Mouse (Mus musculus): ENCODE results near the gene Cstad. TPM values are rescaled to one million over a fixed set of nuclear protein-coding genes. Genes with fewer than 3 reads are reported as not detected.

Cstad gene
- total and polyA plus RNA-seq, 3 experiments, result not detected

DNA sequence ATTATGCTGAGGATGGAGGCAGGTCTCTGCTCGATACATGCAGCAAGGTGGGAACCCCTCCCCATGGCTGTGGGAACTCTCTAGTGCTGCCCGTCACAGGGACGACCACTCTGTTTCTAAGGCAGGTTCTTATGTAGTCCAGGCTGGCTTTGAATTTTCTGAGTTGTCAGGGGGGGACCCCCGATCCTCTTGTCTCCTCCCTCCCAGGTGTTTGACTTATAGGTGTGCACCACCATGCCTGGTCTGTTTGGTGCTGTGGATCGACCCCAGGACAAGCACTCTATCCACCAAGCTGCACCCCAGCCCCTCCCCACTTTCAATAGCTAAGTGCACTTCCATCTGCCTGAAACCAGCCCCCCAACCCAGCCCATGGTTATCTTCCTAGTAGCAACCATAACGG, 1.9 kb upstream of the Cstad start:
- Histone ChIP-seq H3K4me3 (ENCODE audit: control insufficient read depth in 1 of 2, insufficient read depth in 1 of 2, low read depth in 2 of 2, low read length in 2 of 2) (no peak overlapping the region), H3K4me1 (ENCODE audit: control insufficient read depth in 1 of 2, insufficient read depth in 2 of 2, low read length in 2 of 2) (peaks cover 5 to 11% of the 10 kb centered on the region in 2 experiments), H3K9ac (ENCODE audit: control insufficient read depth, low read depth, low read length, poor library complexity, severe bottlenecking) (no peak overlapping the region), H3K9me3 (replicated peaks; ENCODE audit: insufficient read depth, low read length) (no peaks in the 10 kb centered on the region), H3K27me3 (ENCODE audit: control insufficient read depth in 1 of 2, insufficient read depth in 2 of 2, low read length in 2 of 2) (no peaks in the 10 kb centered on the region), H3K27ac (ENCODE audit: control insufficient read depth, low read depth, low read length) (no peak overlapping the region), H3K79me2 (ENCODE audit: control insufficient read depth, insufficient read depth, low read length, poor library complexity) (no peaks in the 10 kb centered on the region), H3K36me3 (ENCODE audit: control insufficient read depth in 1 of 2, insufficient read depth in 2 of 2, low read length in 2 of 2) (peaks cover 0 to 11% of the 10 kb centered on the region in 2 experiments; a peak in 2 of 4 replicates)
- DNase-seq (ENCODE audit: low read depth, low spot score), result no peak
- no peak for TF ChIP-seq TCF12 (IDR thresholded peaks at IDR 0.05; ENCODE audit: low read depth, low read length)
- TF ChIP-seq POLR2A (IDR thresholded peaks at IDR 0.05; ENCODE audit: control insufficient read depth in 1 of 2, insufficient read depth in 1 of 2, low read depth in 1 of 2, low read length in 2 of 2, poor library complexity in 1 of 2), result no peak
- no peak for TF ChIP-seq E2F4 (IDR thresholded peaks at IDR 0.05; ENCODE audit: borderline replicate concordance, low read depth, low read length)
- no peak for TF ChIP-seq RCOR1 (IDR thresholded peaks at IDR 0.05; ENCODE audit: low read depth, low read length)
- TF ChIP-seq CTCF (IDR thresholded peaks at IDR 0.05 in 2 of 3, conservative IDR thresholded peaks at IDR 0.05 in 1 of 3; ENCODE audit: control insufficient read depth in 1 of 3, insufficient read depth in 1 of 3, low read depth in 2 of 3, low read length in 3 of 3, poor library complexity in 1 of 3, severe bottlenecking in 1 of 3), result no peak
- no peak for TF ChIP-seq CHD2 (IDR thresholded peaks at IDR 0.05; ENCODE audit: low read length)
- TF ChIP-seq MAFK (IDR thresholded peaks at IDR 0.05; ENCODE audit: borderline replicate concordance, low read depth, low read length), result no peak
- TF ChIP-seq JUND (IDR thresholded peaks at IDR 0.05; ENCODE audit: low read depth, low read length), result no peak
- TF ChIP-seq HCFC1 (IDR thresholded peaks at IDR 0.05; ENCODE audit: low read depth, low read length), result no peak
- TF ChIP-seq MXI1 (IDR thresholded peaks at IDR 0.05; ENCODE audit: low read depth, low read length), result no peak
- TF ChIP-seq TBP (IDR thresholded peaks at IDR 0.05; ENCODE audit: low read depth, low read length), result no peak
- TF ChIP-seq ELF1 (IDR thresholded peaks at IDR 0.05; ENCODE audit: low read depth, low read length), result no peak
- no peak for TF ChIP-seq TAL1 (IDR thresholded peaks at IDR 0.05; ENCODE audit: low read length)
- TF ChIP-seq NRF1 (IDR thresholded peaks at IDR 0.05; ENCODE audit: insufficient read depth, low read depth, low read length, poor library complexity, severe bottlenecking), result no peak
- no peak for TF ChIP-seq POLR2AphosphoS5 (IDR thresholded peaks at IDR 0.05; ENCODE audit: borderline replicate concordance, low read depth, low read length)
- no peak for TF ChIP-seq POLR2AphosphoS2 (IDR thresholded peaks at IDR 0.05; ENCODE audit: low read length)

DNA sequence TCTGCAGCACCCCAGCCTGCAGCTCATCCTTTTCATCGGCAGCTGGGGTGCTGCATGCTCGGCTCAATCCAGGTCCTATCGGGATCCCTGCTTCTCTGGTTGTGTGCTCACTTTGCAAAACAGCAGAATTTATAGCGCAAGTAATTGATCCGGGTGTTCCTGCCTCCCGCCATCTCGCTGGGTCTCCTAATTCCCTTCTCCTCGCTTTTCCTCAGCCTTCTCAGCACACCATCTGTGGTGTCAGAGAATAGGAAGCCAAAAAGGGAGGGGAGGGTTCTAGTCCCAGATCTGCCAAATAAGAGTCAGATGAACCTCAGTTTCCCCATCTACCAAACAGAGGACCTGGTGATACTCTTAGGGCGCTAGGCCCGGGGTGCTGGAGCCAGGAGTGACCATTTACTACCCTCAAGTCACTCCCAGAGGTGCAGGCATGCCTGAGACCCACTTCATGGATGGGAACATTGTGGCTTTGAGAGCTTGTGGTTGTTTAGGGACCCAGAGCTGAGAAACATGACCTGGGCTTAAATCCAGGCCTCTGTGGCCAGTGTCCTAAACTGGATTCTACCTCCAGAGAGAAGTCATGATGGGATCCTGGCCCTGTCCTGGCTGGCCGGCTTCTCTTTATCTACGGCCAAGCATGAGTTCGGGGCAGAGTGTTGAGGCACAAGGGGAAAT, 1.1 kb upstream of the Cstad start:
- H3K4me3 ChIP-seq (ENCODE audit: control insufficient read depth in 1 of 2, insufficient read depth in 1 of 2, low read depth in 2 of 2, low read length in 2 of 2), result peak overlapping the region in 1 of 2 experiments; percentile 64; a peak in 1 of 4 replicates
- H3K36me3 ChIP-seq (ENCODE audit: control insufficient read depth in 1 of 2, insufficient read depth in 2 of 2, low read length in 2 of 2), result peaks cover 0 to 11% of the 10 kb centered on the region in 2 experiments; a peak in 2 of 4 replicates
- no peaks in the 10 kb centered on the region for H3K9me3 ChIP-seq (replicated peaks; ENCODE audit: insufficient read depth, low read length)
- peak overlapping the region; percentile 36 for H3K9ac ChIP-seq (ENCODE audit: control insufficient read depth, low read depth, low read length, poor library complexity, severe bottlenecking)
- no peak for DNase-seq (ENCODE audit: low read depth, low spot score)
- H3K27ac ChIP-seq (ENCODE audit: control insufficient read depth, low read depth, low read length), result no peak overlapping the region
- no peaks in the 10 kb centered on the region for H3K79me2 ChIP-seq (ENCODE audit: control insufficient read depth, insufficient read depth, low read length, poor library complexity)
- peaks cover 5 to 11% of the 10 kb centered on the region in 2 experiments for H3K4me1 ChIP-seq (ENCODE audit: control insufficient read depth in 1 of 2, insufficient read depth in 2 of 2, low read length in 2 of 2)
- TF ChIP-seq CHD2 (IDR thresholded peaks at IDR 0.05; ENCODE audit: low read length), result no peak
- TF ChIP-seq SIN3A (IDR thresholded peaks at IDR 0.05; ENCODE audit: low read length), result no peak
- no peak for TF ChIP-seq MAZ (IDR thresholded peaks at IDR 0.05; ENCODE audit: low read depth, low read length)
- no peak for TF ChIP-seq ZNF384 (IDR thresholded peaks at IDR 0.05; ENCODE audit: low read depth, low read length)
- TF ChIP-seq ZKSCAN1 (IDR thresholded peaks at IDR 0.05; ENCODE audit: low read depth, low read length), result no peak
- TF ChIP-seq JUND (IDR thresholded peaks at IDR 0.05; ENCODE audit: low read depth, low read length), result no peak
- no peak for TF ChIP-seq GABPA (IDR thresholded peaks at IDR 0.05; ENCODE audit: low read depth, low read length)
- TF ChIP-seq MEF2A (IDR thresholded peaks at IDR 0.05; ENCODE audit: extremely low read depth, insufficient replicate concordance, low read depth, low read length, poor library complexity, severe bottlenecking), result no peak
- no peak for TF ChIP-seq UBTF (IDR thresholded peaks at IDR 0.05; ENCODE audit: borderline replicate concordance, insufficient read depth, low read depth, low read length)
- TF ChIP-seq ZC3H11A (IDR thresholded peaks at IDR 0.05; ENCODE audit: low read depth, low read length), result no peak
- no peak for TF ChIP-seq TCF12 (IDR thresholded peaks at IDR 0.05; ENCODE audit: low read depth, low read length)
- no peak for TF ChIP-seq BHLHE40 (IDR thresholded peaks at IDR 0.05; ENCODE audit: borderline replicate concordance, low read depth, low read length)
- TF ChIP-seq MYC (IDR thresholded peaks at IDR 0.05; ENCODE audit: low read depth, low read length), result no peak
- no peak for TF ChIP-seq NELFE (IDR thresholded peaks at IDR 0.05; ENCODE audit: low read depth, low read length)
- no peak for TF ChIP-seq ELF1 (IDR thresholded peaks at IDR 0.05; ENCODE audit: low read depth, low read length)
- TF ChIP-seq RAD21 (IDR thresholded peaks at IDR 0.05; ENCODE audit: low read depth, low read length), result no peak
- no peak for TF ChIP-seq CHD1 (IDR thresholded peaks at IDR 0.05; ENCODE audit: low read depth, low read length)
- no peaks in the 10 kb centered on the region for H3K27me3 ChIP-seq (ENCODE audit: control insufficient read depth in 1 of 2, insufficient read depth in 2 of 2, low read length in 2 of 2)

All from MEL (cell line).